Mouse (Mus musculus) common myeloid progenitor, adult 5-6 weeks (primary cell): ENCODE results near the gene Jam3. TPM values are rescaled to one million over a fixed set of nuclear protein-coding genes. Genes with fewer than 3 reads are reported as not detected.
"Not testable (repeated sequence)": the region's sequence is repeated elsewhere in the genome, so short reads cannot be mapped to it uniquely, and the experiment has no call there.

Experiments used
- ATAC-seq: replicated peaks from 2 replicates; pipeline ENCODE4 v1.8.0; 2016; ENCODE audit warnings: low read depth, mild to moderate bottlenecking, moderate TSS enrichment, inconsistent platforms; ENCODE audit not compliant: poor library complexity, severe bottlenecking
- total RNA-seq: library from RNA; stranded (forward); fragments of 200-1000, 187-1606 nt; gene quantifications from 2 replicates; pipeline ENCODE4 v1.2.3, GENCODE M21; 2017

Jam3 gene
- total RNA-seq, 1 experiment from 2014 or later, result 0.14 TPM

DNA sequence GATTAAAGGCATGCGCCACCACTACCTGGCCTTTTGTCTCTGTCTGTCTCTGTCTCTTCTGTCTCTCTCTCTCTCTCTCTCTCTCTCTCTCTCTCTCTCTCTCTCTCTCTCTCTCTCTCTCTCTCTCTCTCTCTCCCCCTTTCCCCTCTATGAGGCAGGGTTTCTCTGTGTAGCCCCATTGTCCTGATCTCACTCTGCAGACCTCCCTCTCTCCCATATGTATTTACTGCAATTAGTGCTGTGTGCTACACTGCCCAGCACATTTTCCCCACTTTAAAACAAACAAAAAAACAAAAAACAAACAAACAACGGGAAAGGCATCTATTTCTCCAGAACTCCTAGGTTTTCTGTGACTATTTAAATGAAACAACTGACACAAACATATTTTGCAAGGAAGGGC, 18.4 kb upstream of the Jam3 start:
- ATAC-seq, result no peak

DNA sequence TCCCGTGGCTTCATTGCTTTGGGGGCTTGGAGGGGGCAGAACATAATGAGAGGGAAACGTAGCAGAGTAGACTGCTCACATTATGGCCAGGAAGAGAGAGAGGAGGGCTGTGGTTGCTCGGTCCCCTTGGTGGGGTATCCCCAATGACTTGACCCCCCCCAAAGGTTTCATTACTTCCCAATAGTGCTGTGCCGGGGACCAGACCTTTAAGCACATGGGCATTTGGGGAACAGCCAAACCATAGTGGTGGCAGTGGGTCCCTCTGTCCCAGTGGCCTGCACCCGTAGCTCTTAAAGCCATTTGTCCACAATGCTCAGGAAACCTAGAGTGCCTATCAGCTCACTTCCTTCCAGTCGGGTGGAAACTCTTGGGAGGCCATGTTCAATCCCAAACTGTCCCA, 17.6 kb upstream of the Jam3 start:
- ATAC-seq, result peak; percentile 49

DNA sequence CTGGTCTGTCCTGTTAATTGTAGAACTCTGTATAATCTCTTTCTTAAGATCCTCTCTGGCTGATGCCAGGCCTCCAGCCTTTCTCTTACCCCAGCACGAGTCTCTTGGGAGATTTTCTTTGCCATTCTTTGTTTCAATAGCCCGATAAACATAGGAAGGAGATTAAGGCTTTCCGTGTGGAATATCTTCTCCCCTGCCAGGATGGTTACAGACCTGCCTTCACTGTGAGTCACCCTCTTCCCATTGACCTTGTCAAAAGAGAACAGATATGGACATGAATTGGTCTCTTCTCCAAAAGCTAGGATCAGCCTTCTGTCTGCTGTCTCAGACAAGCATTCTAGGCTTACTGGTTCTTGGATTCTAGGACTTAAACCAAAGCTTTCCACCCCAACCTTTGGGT, 15.5 kb upstream of the Jam3 start:
- no peak for ATAC-seq

DNA sequence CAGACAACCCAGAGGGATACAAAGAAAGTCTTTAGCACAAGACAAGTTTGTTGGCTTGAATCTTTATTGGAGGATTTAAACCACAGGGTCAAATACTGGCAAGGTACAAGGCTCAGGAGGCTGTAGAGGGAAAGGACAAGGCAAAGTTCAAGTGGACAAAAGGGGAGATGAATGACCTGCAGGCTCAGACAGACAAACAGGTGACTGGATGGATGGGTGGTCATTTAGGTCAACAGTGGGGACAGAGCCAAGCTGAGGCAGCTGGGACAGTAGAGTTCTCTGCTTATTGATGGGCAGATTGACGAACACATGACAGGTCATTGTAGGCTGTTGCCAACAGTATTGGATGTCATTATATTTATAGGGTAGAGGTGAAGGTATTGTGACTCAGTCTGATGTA, 11.8 kb upstream of the Jam3 start:
- ATAC-seq, result no peak

DNA sequence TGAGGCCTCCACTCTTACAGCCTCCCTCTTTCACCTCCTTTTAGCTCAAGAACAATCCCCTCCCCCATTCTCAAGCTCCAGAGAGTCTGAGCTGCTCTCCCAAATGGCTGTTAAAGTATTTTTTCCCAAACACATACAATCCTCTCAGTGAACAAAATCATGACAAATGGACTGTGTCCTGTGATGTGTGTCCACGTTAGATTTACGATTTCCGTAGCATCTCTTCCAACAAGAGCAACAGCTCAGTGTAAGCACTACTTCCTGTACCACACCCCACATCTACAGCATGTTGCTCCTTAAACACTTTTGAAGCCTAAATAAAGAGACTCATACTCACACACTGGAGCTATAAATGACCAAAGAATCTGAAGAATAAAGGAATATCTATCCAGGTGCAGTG, 10.4 kb upstream of the Jam3 start:
- no peak for ATAC-seq

DNA sequence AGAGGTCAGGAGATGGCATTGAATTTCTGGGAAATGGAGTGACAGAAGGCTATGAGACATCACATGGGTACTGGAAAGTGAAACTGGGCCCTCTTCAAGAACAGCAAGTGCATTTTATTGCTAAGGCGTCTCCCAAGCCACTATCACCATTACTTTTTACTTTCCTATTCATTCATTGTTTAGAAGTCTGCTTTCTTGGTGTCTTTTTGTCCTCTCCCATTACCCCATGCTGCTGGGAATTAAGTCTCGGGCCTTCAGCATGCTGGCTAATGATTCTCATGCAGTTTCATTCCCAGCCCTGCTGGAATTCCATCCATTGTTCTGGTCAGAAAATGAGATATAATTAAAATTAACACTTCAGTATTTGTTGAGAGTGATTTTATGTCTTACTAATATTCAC, 9.7 kb upstream of the Jam3 start:
- ATAC-seq, result no peak

DNA sequence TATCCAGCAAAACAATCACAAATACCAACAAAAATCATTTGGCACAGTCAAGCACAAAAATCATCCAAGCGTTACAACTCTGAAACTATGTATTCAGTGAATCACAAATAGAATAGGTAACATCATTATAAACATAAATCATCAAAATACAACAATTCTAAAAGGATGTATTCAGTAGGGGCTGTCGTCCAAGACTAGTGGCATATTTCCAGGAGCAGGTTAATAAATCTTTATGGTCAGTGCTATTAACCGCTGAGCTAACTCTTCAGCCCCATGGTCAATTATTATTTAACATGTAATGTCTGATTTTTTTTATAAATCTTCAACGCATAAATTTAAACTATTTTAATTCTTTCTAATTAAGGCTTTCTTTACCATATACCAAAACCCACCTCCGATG, 8.4 kb upstream of the Jam3 start:
- not testable (repeated sequence) for ATAC-seq

DNA sequence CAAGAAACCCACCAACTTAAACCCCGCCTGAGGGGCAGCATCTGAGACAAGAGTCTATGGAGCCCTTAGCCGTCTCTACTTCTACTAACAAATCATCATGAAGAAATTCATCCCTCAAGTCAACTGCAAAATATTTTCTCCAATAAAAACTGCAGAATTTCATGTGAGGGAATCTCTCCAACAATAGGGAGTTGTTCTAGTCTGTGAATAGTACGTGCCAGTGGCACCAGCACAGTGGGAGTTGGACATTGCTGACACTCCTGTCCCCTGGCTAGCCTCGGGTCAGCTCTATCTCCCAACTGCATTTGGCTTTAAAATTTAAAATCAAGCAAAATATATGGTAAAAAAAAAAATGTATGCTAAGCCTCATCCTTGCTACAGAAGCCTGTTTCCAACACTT, 1.4 kb downstream of the Jam3 start:
- no peak for ATAC-seq

DNA sequence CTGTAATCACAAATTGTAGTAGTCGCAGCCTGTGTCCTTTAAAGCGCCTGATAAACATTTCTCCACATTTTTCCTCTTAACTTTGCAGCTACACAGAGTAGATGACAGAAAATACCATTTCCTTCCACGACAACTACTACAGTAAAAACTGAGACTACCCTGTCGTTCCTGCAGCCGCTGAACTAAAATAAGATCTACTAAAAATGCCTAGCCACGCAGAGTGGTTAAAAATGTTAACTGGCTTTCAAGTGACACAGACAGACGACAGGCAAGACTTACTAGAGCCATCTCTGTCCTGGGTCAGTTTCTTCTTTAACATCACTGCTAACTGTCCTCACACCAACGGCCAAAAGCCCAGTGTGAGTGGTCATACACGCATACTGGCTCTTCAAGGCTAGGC, 5.4 kb downstream of the Jam3 start:
- no peak for ATAC-seq

DNA sequence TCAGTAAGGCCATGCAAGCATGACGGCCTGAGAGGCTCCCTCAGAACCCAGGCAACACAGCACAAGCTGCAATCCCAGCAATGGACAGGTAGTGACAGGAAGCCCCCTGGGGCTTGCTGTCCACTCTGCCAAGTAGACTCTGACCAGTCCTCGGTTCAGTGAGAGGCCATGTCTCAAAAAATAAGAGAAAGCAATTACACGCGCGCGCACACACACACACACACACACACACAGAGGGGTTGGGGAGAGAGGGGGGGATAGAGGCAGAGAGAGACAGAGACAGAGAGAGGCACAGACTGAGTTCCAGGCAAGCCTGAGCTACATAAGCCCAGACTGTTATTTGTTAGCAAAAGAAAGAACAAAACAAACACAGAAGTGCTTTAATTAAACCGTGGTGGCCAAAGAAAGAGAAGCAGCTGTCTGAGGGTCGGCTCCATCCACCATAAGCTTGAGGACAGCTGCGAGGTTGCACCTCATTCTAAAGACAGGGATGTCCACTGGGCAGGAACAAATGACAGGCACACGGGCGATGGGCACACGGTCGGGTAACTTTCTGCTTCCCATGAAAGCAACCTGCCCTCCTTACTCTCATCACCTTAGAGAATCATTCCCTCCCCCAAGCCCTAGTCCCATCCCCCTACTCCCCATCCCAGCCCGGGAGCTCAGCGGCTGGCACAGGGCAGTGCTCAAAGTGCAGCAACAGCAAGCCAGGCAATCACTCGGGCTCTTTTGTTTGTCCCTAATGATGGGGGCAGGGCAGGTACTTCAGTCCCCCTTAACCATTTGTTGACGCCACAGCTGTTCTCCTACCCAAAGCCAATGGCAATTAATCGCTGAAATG, 6.4 kb downstream of the Jam3 start:
- ATAC-seq, result no peak

DNA sequence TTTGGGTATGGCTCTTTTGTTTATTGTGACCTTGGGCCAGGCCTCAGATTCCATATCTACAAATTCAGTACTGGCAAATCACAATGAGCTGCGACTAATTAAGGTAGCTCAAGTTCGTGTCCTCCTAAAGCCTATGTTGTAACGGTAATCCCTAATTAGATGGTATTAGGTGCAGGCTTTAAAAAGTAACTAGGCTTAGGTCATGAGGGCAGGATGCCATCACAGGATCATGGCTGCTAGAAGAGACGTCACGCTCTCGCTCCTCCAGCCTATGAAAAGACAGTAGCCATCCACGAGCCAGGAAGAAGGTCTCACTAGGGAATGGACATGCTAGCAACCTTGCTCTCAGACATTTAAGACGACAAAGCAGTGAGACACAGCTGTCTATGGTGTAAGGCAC, 7.3 kb downstream of the Jam3 start:
- no peak for ATAC-seq

DNA sequence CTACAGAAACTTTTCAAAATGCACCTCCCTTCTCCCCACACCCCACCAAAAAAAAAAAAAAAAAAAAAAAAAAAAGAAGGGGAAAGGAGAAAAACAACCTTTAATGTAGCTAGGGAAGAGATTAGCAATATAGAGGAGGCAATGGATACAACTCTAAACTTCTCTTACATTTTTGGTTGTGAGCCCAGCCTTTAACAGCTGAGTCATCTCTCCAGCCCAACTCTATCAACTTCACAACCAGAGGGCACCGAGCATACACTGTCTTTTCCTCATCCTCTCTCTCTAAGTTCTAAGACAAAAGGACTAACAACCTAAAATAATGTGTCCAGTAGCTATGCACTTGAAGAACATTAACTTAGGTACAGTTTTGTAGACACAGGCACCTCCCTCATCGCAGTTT, 8.4 kb downstream of the Jam3 start:
- ATAC-seq, result no peak

DNA sequence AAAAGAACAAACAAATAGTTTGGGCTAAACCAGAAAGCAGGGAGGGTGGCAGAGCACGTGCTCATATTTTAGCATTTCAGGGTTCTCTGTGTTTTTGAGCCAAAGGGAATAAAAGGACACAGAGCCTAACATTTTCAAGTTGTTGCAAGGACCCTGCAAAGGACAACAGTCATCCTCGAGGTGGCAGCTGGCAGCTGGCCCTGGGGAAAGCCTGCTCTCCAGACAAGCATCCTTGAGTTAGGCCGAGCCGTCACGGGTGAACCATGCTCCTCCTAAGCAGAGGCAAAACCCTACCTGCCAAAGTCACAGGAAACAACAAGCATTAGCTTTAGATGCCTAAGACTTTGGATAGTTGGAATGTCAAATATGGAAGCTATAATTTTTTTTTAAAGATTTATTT, 10.2 kb downstream of the Jam3 start:
- ATAC-seq, result no peak

DNA sequence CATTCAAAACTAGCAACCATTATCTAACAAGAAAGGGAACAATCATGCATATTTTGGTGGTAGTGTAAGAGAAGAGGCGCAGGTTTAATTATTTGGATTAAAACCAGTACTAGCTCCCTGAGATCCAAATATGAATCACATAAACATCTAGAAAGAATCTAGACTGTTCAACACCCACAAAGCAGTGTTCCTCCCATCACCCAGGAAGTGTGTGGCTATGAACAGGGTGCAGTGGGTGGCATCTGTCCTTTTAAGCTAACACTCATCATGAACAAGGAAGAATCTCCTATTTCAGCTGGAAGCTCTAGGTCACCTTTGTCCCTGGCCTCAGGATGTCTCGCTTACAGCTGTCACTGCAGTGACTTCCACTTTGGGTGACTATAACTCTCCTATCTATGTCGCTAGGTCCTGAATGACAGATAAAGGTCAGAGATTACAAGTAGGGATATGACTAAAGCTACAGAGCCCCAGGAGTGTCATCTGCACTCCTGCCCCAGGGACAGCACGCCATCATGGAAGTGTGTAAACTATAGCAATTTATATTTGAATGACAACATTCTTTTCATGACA, 10.9 kb downstream of the Jam3 start:
- ATAC-seq, result no peak

DNA sequence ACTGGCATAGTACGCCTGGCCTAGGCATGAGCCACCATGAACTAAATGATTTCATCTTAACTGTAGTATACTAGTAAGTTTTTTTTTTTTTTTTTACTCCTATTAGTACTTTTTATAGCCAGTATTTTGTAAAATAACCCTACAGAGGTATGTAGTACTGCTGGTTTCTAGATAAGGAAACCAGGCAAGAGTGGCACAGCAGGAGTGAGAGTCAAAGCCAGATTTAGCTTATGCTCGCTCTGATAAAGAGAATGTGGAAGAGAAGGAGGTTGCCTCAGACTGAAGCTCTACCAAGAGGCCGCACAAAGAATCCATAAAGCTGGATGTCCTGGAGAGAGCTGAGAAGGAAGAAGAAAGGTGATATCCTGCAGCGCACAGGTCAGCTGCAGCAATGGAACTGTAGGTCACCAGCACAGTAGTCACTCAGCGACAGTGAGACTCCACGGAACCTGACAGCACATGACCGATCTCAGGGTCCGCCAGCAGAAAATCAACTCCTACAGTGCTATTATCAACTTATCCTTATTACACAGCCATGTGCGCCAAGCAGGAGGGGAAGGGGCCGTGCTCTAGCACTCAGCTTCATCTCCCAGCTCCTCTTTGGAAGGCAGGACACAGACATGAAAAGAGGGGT, 14.7 kb downstream of the Jam3 start:
- ATAC-seq, result no peak

DNA sequence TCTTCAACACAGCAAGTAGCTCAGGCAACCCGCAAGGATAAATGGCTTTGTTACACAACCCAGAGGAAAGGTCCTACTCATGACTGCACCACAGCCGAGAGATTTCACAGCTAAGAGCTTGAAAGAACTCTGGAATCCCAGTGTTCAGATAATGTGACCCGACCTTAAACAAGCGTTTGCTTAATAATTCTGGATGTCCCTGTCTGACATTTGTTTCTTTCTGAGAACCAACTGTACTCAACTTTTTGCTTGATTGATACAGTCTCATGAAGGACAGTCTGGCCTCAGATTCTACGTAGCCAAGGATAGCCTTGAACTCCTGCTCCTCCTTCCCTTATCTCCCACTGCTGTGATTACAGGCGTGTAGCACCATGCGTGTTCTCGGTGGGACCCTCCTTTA, 18.6 kb downstream of the Jam3 start:
- no peak for ATAC-seq

DNA sequence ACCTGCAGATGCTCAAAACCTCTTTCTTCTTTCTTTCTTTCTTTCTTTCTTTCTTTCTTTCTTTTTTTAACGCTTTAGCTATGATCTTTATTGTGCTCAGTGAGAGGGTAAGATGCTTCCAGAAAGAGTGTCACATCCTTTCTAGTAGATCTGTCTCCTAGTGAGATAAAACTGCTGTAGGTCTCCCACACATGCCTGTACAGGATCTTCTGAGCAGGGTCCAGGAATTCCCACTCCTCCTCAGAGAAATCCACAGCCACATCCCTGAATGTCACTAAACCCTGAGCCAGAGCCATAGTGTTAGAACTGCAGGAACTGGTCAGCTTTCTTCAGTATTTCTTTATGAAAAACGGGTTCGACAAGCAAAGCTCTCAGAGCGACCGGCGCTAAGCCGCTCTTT, 19.8 kb downstream of the Jam3 start:
- no peak for ATAC-seq

DNA sequence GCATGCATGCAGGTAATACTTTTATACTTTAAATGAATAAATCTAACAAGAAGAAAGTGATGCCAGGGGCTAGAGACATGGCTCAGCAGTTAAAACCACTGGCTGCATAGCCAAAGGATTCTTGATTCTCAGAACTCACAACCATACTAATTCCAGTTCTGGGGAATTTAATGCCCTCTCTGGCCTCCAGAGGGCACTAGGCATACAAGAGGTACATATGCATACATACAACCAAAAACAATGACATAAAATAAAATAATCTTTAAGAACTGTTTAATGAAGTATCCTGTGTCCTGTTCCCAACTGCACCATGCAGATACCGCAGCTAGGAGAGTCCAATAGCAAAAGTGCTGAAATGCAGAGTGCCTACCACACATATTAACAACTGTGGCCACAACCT, 20.8 kb downstream of the Jam3 start:
- ATAC-seq, result peak; percentile 78

DNA sequence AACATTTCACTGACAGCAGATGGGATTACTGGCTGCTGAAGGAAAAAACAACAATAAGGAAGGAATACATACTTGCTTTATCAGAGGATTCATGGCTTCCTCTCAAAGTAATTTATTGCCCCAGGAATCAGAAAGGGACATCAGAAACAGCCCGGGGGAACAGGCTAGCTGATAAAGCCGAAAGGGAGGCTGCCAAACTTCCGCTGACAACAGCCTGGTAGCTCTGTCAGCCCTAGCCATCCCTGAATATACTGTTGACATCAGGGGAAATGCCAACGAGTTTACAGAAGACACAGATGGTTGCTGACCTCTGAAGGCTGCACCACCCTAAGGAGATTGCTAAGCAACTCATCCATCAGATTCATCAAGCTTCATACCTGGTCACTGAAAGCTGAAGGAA, 26.6 kb downstream of the Jam3 start:
- ATAC-seq, result 0 out of 2 replicates have a peak, but pooled peaks have one; percentile 15

DNA sequence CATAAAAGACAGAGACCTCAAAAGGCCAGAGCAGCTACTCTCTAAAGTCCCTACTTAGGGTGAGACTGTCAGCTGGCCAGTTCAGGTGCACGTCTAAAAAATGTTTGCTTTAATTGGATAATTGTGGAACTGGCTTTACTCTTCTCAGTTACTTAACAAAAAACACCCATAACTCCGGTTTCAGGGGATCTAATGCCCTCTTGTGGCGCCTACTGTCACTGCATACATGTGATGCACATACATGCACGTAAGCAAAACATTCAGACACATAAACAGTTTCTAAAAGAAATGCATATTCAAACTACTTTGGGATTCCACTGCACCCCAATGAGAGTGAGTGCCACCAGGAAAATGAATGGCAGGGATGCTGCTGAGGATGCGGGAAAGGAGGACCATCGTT, 28.7 kb downstream of the Jam3 start:
- no peak for ATAC-seq

DNA sequence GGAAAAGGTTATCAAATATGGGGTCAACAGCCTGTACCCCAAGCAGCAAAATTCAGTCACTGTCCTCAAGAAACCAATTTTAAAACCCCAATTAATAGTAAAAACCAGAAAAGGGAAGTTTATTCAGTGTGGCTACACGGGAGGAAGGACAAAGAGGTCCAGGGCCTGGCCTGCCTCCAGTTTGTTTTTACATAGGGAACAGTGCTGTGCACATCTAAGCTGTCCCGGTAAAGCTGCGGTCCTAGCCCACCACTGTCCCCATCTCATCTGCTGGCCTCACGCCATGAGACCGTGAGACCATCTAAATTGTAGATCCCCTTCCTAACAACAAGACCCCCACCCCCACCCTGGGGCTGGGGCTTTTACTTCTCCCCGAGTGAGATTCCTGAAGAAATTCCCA, 29.8 kb downstream of the Jam3 start:
- ATAC-seq, result peak; percentile 90

DNA sequence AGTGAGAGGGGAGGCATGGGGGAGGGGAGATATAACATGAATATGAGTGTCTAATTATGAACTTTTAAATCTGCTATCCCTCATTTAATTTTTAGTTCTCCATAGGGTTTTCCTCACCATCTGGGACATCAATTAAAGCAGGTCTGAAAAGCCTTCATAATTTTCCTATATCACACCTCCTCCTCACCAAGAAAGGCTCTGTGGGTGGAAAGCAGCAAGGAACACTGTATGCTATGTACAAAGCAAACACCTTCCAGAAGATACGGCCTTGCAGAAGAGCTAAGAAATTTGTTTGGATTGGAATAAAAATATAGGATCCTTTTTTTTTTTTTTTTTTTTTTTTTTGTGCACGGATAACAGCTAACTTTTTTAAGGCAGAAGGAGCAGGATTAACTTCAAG, 31.3 kb downstream of the Jam3 start:
- ATAC-seq, result no peak
